Mouse (Mus musculus): ENCODE data around the gene Jph4. TPM values are rescaled to one million over a fixed set of nuclear protein-coding genes. Genes with fewer than 3 reads are reported as not detected.

Jph4 gene
- total and polyA plus RNA-seq, 3 experiments, result not detected

GRCm38 (mm10) chr14:55063117-55063516 is 53.6 kb downstream of the Jph4 start:
- Histone ChIP-seq H3K27ac (ENCODE audit: control insufficient read depth, low read depth, low read length) (no peak overlapping the region), H3K4me1 (ENCODE audit: control insufficient read depth in 1 of 2, insufficient read depth in 2 of 2, low read length in 2 of 2) (peaks cover 0 to 8% of the 10 kb centered on the region in 2 experiments; a peak in 3 of 4 replicates), H3K9ac (ENCODE audit: control insufficient read depth, low read depth, low read length, poor library complexity, severe bottlenecking) (no peak overlapping the region), H3K36me3 (ENCODE audit: control insufficient read depth in 1 of 2, insufficient read depth in 2 of 2, low read length in 2 of 2) (peaks cover 0 to 10% of the 10 kb centered on the region in 2 experiments; a peak in 2 of 4 replicates), H3K4me3 (ENCODE audit: control insufficient read depth in 1 of 2, insufficient read depth in 1 of 2, low read depth in 2 of 2, low read length in 2 of 2) (no peak overlapping the region), H3K79me2 (ENCODE audit: control insufficient read depth, insufficient read depth, low read length, poor library complexity) (no peaks in the 10 kb centered on the region), H3K9me3 (replicated peaks; ENCODE audit: insufficient read depth, low read length) (no peaks in the 10 kb centered on the region), H3K27me3 (ENCODE audit: control insufficient read depth in 1 of 2, insufficient read depth in 2 of 2, low read length in 2 of 2) (no peaks in the 10 kb centered on the region)
- DNase-seq (ENCODE audit: low read depth, low spot score), result no peak
- TF ChIP-seq TAL1 (IDR thresholded peaks at IDR 0.05; ENCODE audit: low read length) (no peak), MAX (IDR thresholded peaks at IDR 0.05; ENCODE audit: low read length) (no peak), USF2 (IDR thresholded peaks at IDR 0.05; ENCODE audit: borderline replicate concordance in 1 of 2, insufficient read depth in 1 of 2, low read depth in 1 of 2, low read length in 2 of 2) (no peak), E2F4 (IDR thresholded peaks at IDR 0.05; ENCODE audit: borderline replicate concordance, low read depth, low read length) (no peak), MXI1 (IDR thresholded peaks at IDR 0.05; ENCODE audit: low read depth, low read length) (no peak), MYB (IDR thresholded peaks at IDR 0.05; ENCODE audit: low read depth, low read length) (no peak), NRF1 (IDR thresholded peaks at IDR 0.05; ENCODE audit: insufficient read depth, low read depth, low read length, poor library complexity, severe bottlenecking) (no peak), EP300 (IDR thresholded peaks at IDR 0.05; ENCODE audit: low read depth in 1 of 2, low read length in 2 of 2) (no peak), HCFC1 (IDR thresholded peaks at IDR 0.05; ENCODE audit: low read depth, low read length) (no peak), POLR2AphosphoS5 (IDR thresholded peaks at IDR 0.05; ENCODE audit: borderline replicate concordance, low read depth, low read length) (no peak), SMC3 (IDR thresholded peaks at IDR 0.05; ENCODE audit: low read depth, low read length) (no peak), ETS1 (IDR thresholded peaks at IDR 0.05; ENCODE audit: low read depth, low read length) (no peak)

GRCm38 (mm10) chr14:55062626-55063025 is 54.1 kb downstream of the Jph4 start:
- Histone ChIP-seq H3K4me1 (ENCODE audit: control insufficient read depth in 1 of 2, insufficient read depth in 2 of 2, low read length in 2 of 2) (peaks cover 0 to 8% of the 10 kb centered on the region in 2 experiments; a peak in 3 of 4 replicates), H3K27me3 (ENCODE audit: control insufficient read depth in 1 of 2, insufficient read depth in 2 of 2, low read length in 2 of 2) (no peaks in the 10 kb centered on the region), H3K79me2 (ENCODE audit: control insufficient read depth, insufficient read depth, low read length, poor library complexity) (no peaks in the 10 kb centered on the region), H3K36me3 (ENCODE audit: control insufficient read depth in 1 of 2, insufficient read depth in 2 of 2, low read length in 2 of 2) (peaks cover 0 to 10% of the 10 kb centered on the region in 2 experiments; a peak in 2 of 4 replicates), H3K4me3 (ENCODE audit: control insufficient read depth in 1 of 2, insufficient read depth in 1 of 2, low read depth in 2 of 2, low read length in 2 of 2) (peak overlapping the region; percentile 34 to 37; a peak in 3 of 4 replicates), H3K27ac (ENCODE audit: control insufficient read depth, low read depth, low read length) (no peak overlapping the region), H3K9me3 (replicated peaks; ENCODE audit: insufficient read depth, low read length) (no peaks in the 10 kb centered on the region), H3K9ac (ENCODE audit: control insufficient read depth, low read depth, low read length, poor library complexity, severe bottlenecking) (peak overlapping the region; percentile 46)
- TF ChIP-seq EP300 (IDR thresholded peaks at IDR 0.05; ENCODE audit: low read depth in 1 of 2, low read length in 2 of 2) (peak in 1 of 2 experiments; percentile 44; a peak in 1 of 4 replicates), TAL1 (IDR thresholded peaks at IDR 0.05; ENCODE audit: low read length) (no peak), CHD1 (IDR thresholded peaks at IDR 0.05; ENCODE audit: low read depth, low read length) (no peak), ZKSCAN1 (IDR thresholded peaks at IDR 0.05; ENCODE audit: low read depth, low read length) (no peak), NRF1 (IDR thresholded peaks at IDR 0.05; ENCODE audit: insufficient read depth, low read depth, low read length, poor library complexity, severe bottlenecking) (0 out of 2 replicates have a peak, but pooled peaks have one; percentile 23), RAD21 (IDR thresholded peaks at IDR 0.05; ENCODE audit: low read depth, low read length) (no peak), MAZ (IDR thresholded peaks at IDR 0.05; ENCODE audit: low read depth, low read length) (0 out of 2 replicates have a peak, but pooled peaks have one; percentile 45), KAT2A (conservative IDR thresholded peaks at IDR 0.05; ENCODE audit: low read depth, low read length) (no peak), E2F4 (IDR thresholded peaks at IDR 0.05; ENCODE audit: borderline replicate concordance, low read depth, low read length) (no peak), SMC3 (IDR thresholded peaks at IDR 0.05; ENCODE audit: low read depth, low read length) (no peak), MAFK (IDR thresholded peaks at IDR 0.05; ENCODE audit: borderline replicate concordance, low read depth, low read length) (no peak), ETS1 (IDR thresholded peaks at IDR 0.05; ENCODE audit: low read depth, low read length) (0 out of 2 replicates have a peak, but pooled peaks have one; percentile 11), MXI1 (IDR thresholded peaks at IDR 0.05; ENCODE audit: low read depth, low read length) (no peak), MEF2A (IDR thresholded peaks at IDR 0.05; ENCODE audit: extremely low read depth, insufficient replicate concordance, low read depth, low read length, poor library complexity, severe bottlenecking) (no peak), CTCF (IDR thresholded peaks at IDR 0.05 in 2 of 3, conservative IDR thresholded peaks at IDR 0.05 in 1 of 3; ENCODE audit: control insufficient read depth in 1 of 3, insufficient read depth in 1 of 3, low read depth in 2 of 3, low read length in 3 of 3, poor library complexity in 1 of 3, severe bottlenecking in 1 of 3) (peak in 2 of 3 experiments; percentile 17 to 31; a peak in 2 of 6 replicates), TBP (IDR thresholded peaks at IDR 0.05; ENCODE audit: low read depth, low read length) (no peak), POLR2AphosphoS5 (IDR thresholded peaks at IDR 0.05; ENCODE audit: borderline replicate concordance, low read depth, low read length) (no peak), POLR2AphosphoS2 (IDR thresholded peaks at IDR 0.05; ENCODE audit: low read length) (no peak), HCFC1 (IDR thresholded peaks at IDR 0.05; ENCODE audit: low read depth, low read length) (0 out of 2 replicates have a peak, but pooled peaks have one; percentile 13), RCOR1 (IDR thresholded peaks at IDR 0.05; ENCODE audit: low read depth, low read length) (no peak)
- peak; percentile 89 for DNase-seq (ENCODE audit: low read depth, low spot score)

Data from MEL (cell line).